8 mouse cellular contexts compared by ENCODE assay signal in the genomic region with DNA sequence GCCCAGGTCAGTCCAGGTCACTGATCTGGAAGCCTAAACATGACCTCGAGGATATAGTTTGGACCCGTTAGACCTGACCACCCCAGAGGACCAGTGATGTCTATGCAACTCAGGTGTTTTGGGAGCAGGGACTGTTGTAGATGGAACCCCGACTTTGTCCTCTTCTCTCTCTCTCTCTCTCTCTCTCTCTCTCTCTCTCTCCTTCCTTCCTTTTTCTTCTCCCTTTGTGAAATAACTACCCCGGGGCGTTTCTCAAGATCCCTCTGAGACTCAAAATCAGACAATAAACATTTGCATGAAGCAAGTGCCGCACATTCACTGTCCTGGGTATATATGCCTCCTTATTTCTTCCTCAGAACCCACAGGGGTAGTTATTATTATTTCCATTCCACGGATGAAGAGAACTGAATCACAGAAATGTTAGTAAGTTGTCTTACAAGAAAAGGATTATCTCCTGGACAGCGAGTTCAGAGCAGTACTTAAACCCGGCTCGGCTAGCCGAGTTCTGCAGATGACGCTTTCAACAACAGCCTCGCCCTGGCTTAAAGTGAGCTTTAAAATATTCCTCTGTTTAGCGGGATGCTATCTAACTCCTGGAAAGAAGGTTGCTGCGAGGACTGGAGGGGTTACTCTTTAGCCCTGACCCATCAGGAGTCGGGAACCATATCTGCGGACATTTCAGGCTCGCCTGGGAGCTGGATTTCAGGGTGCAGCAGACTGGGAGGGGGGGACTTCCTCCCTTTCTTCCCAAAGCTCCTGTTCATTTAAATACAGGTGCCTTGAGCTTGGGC. TPM values are rescaled to one million over a fixed set of nuclear protein-coding genes. Genes with fewer than 3 reads are reported as not detected.
A peak's percentile ranks its signal among the peaks of the same experiment; 100 is the strongest.
DNase-seq lines count a peak whose midpoint lies in the region; ATAC-seq lines count a peak whose summit lies in the region.

No protein-coding gene starts in this region.

- H3K36me3 ChIP-seq in heart, embryonic 14.5 days (ENCODE audit: control insufficient read depth, insufficient read depth, low read length) = no peaks in the 10 kb centered on the region
- no peaks in the 10 kb centered on the region for H3K36me3 ChIP-seq in hindbrain, embryonic 12.5 days
- H3K36me3 ChIP-seq in midbrain, embryonic 13.5 days = no peaks in the 10 kb centered on the region

- H3K9ac ChIP-seq in heart, embryonic 14.5 days (ENCODE audit: low read length) = peak overlapping the region; percentile 59; the same call in 1 of the 2 replicates
- H3K9ac ChIP-seq in hindbrain, embryonic 12.5 days = peak overlapping the region; percentile 32; the same call in 1 of the 2 replicates
- peak overlapping the region; percentile 37 for H3K9ac ChIP-seq in midbrain, embryonic 13.5 days (replicated peaks)

- 6% methylated on average over 18 of the region's 18 CpGs for WGBS in heart, embryonic 14.5 days
- WGBS in hindbrain, embryonic 12.5 days = 5% methylated on average over 18 of the region's 18 CpGs
- WGBS in midbrain, embryonic 13.5 days = 4% methylated on average over 18 of the region's 18 CpGs

- peaks cover 85% of the 10 kb centered on the region for H3K27me3 ChIP-seq in heart, embryonic 14.5 days (ENCODE audit: control insufficient read depth, insufficient read depth, low read length)
- H3K27me3 ChIP-seq in hindbrain, embryonic 12.5 days = peaks cover 88% of the 10 kb centered on the region
- H3K27me3 ChIP-seq in midbrain, embryonic 13.5 days = peaks cover 89% of the 10 kb centered on the region

- no peak for ATAC-seq in heart, embryonic 14.5 days (ENCODE audit: insufficient number of reproducible peaks, insufficient read depth, low FRiP score, low read depth)
- ATAC-seq in hindbrain, embryonic 12.5 days (ENCODE audit: low FRiP score) = no peak
- ATAC-seq in midbrain, embryonic 13.5 days = no peak

- DNase-seq in heart, adult 11 months = no peak
- DNase-seq in MN1 (ENCODE audit: low spot score) = peak; percentile 31
- no peak for DNase-seq in adrenal gland, adult (ENCODE audit: inconsistent age in 2 of 2, low spot score in 1 of 2)
- DNase-seq in right cerebral cortex, postnatal 14 days = no peak
- DNase-seq in adrenal gland, postnatal 36 days = no peak

- H3K27ac ChIP-seq in heart, embryonic 14.5 days (replicated peaks in 1 of 2; ENCODE audit: control insufficient read depth in 1 of 2, insufficient read depth in 1 of 2, low read depth in 2 of 2, low read length in 2 of 2) = no peak overlapping the region
- no peak overlapping the region for H3K27ac ChIP-seq in hindbrain, embryonic 12.5 days
- no peak overlapping the region for H3K27ac ChIP-seq in midbrain, embryonic 13.5 days

- H3K4me3 ChIP-seq in heart, embryonic 14.5 days (ENCODE audit: control insufficient read depth in 1 of 2, insufficient read depth in 1 of 2, low read depth in 1 of 2, low read length in 2 of 2) = peak overlapping the region; percentile 25 to 54
- H3K4me3 ChIP-seq in hindbrain, embryonic 12.5 days = peak overlapping the region; percentile 39
- H3K4me3 ChIP-seq in midbrain, embryonic 13.5 days (replicated peaks) = peak overlapping the region; percentile 42

- H3K4me1 ChIP-seq in heart, embryonic 14.5 days (ENCODE audit: control insufficient read depth in 2 of 2, insufficient read depth in 2 of 2, low read length in 2 of 2) = peaks cover 18 to 29% of the 10 kb centered on the region in 2 experiments; a peak in 3 of 4 replicates
- peaks cover 39% of the 10 kb centered on the region for H3K4me1 ChIP-seq in hindbrain, embryonic 12.5 days
- H3K4me1 ChIP-seq in midbrain, embryonic 13.5 days (replicated peaks) = peaks cover 39% of the 10 kb centered on the region

- H3K9me3 ChIP-seq in heart, embryonic 14.5 days (ENCODE audit: control insufficient read depth, low read length) = no peaks in the 10 kb centered on the region
- H3K9me3 ChIP-seq in hindbrain, embryonic 12.5 days (replicated peaks) = no peaks in the 10 kb centered on the region
- H3K9me3 ChIP-seq in midbrain, embryonic 13.5 days = no peaks in the 10 kb centered on the region

- H3K4me2 ChIP-seq in heart, embryonic 14.5 days (ENCODE audit: low read length) = peak overlapping the region; percentile 91
- peak overlapping the region; percentile 60 for H3K4me2 ChIP-seq in hindbrain, embryonic 12.5 days (replicated peaks)
- H3K4me2 ChIP-seq in midbrain, embryonic 13.5 days (replicated peaks) = peak overlapping the region; percentile 57

RNA-seq across cellular contexts. Expression of a gene that starts 1.7 kb away (rescaled TPM):
- polyA plus RNA-seq in heart, embryonic 14.5 days (2014; fragmentation: Nextera tagmentation; extraction: Ambion mirVana) = 0.12 TPM in 1 of 2 replicates, not detected in the other
- polyA plus RNA-seq in hindbrain, embryonic 12.5 days (2016; fragmentation: Nextera tagmentation; extraction: Ambion mirVana) = 0.40 TPM in 1 of 2 replicates, not detected in the other
- 0.19 and 0.61 TPM in 2 replicates for polyA plus RNA-seq in midbrain, embryonic 13.5 days (2015; fragmentation: Nextera tagmentation; extraction: Ambion mirVana)
- total RNA-seq in adrenal gland, postnatal 36 days (2021) = 1 to 10 TPM in 1 of 2 experiments, under 1 TPM in 1; 0.40 to 1.2 TPM

RNA-seq across cellular contexts. Expression of a gene that starts 28.8 kb away (rescaled TPM):
- 167 and 173 TPM in 2 replicates for polyA plus RNA-seq in heart, embryonic 14.5 days (2014; fragmentation: Nextera tagmentation; extraction: Ambion mirVana)
- polyA plus RNA-seq in hindbrain, embryonic 12.5 days (2016; fragmentation: Nextera tagmentation; extraction: Ambion mirVana) = 178 and 179 TPM in 2 replicates
- polyA plus RNA-seq in midbrain, embryonic 13.5 days (2015; fragmentation: Nextera tagmentation; extraction: Ambion mirVana) = 218 TPM in 2 replicates
- total RNA-seq in adrenal gland, postnatal 36 days (2021) = 10 to 100 TPM; 37.8 to 48.2 TPM
